Mouse (Mus musculus) kidney, postnatal 0 days (tissue): ENCODE measurements around the gene Ppp1r11. TPM values are rescaled to one million over a fixed set of nuclear protein-coding genes. Genes with fewer than 3 reads are reported as not detected.

Experiments used
- ATAC-seq: fragments of 200-750 bp; cut with Nextera tagmentation; replicated peaks from 2 replicates; pipeline ENCODE4 v1.8.0; 2017; ENCODE audit warnings: low read depth, moderate number of reproducible peaks, moderate TSS enrichment, moderate library complexity; ENCODE audit not compliant: low FRiP score
- DNase-seq: peaks from one replicate; pipeline ENCODE4 v3.0.0-alpha.2; 2016; ENCODE audit warnings: low spot score
- H3K27ac ChIP-seq: fragments of 300-500 bp; sonication (generic); 2 replicates; pipeline ENCODE4 v1.5.1; 2014; ENCODE audit warnings: mild to moderate bottlenecking
- H3K27me3 ChIP-seq: fragments of 300-500 bp; sonication (generic); 2 replicates; pipeline ENCODE4 v1.6.1; 2014; ENCODE audit warnings: low read length, mixed read lengths; ENCODE audit not compliant: insufficient read depth
- H3K36me3 ChIP-seq: fragments of 300-500 bp; sonication (generic); 2 replicates; pipeline ENCODE4 v1.6.1; 2014; ENCODE audit warnings: low read length, mixed read lengths; ENCODE audit not compliant: insufficient read depth
- H3K4me1 ChIP-seq: fragments of 300-500 bp; sonication (generic); replicated peaks from 2 replicates; pipeline ENCODE4 v1.6.1; 2014; ENCODE audit warnings: antibody characterized with exemption, low read length, mixed read lengths; ENCODE audit not compliant: insufficient read depth
- H3K4me2 ChIP-seq: fragments of 300-500 bp; sonication (generic); 2 replicates; pipeline ENCODE4 v1.6.1; 2014; ENCODE audit warnings: mild to moderate bottlenecking, low read length, moderate library complexity, mixed read lengths
- H3K4me3 ChIP-seq: fragments of 300-500 bp; sonication (generic); replicated peaks from 2 replicates; pipeline ENCODE4 v1.5.1; 2014; ENCODE audit warnings: low read depth, low read length
- H3K9ac ChIP-seq: fragments of 300-500 bp; sonication (generic); 2 replicates; pipeline ENCODE4 v1.6.1; 2014; ENCODE audit warnings: low read depth, low read length
- H3K9me3 ChIP-seq: fragments of 300-500 bp; sonication (generic); replicated peaks from 2 replicates; pipeline ENCODE4 v1.6.1; 2016; ENCODE audit warnings: low read length, inconsistent platforms, mixed read lengths
- CTCF ChIP-seq: IDR thresholded peaks from 2 replicates; pipeline ENCODE4 v1.5.1; 2016; ENCODE audit warnings: antibody characterized with exemption, low read depth, mild to moderate bottlenecking, moderate library complexity
- WGBS: fragments of 180-500 bp; shearing (Covaris S2); extraction: QIAGEN DNeasy Blood & Tissue Kit; methylation state at CpG from one replicate; pipeline ENCODE4 v1.1.7; 2014; 5-methylcytosine and 5-hydroxymethylcytosine counted together
- polyA plus RNA-seq: library from polyadenylated mRNA; unstranded; fragments of >200 nt; fragmentation: Nextera tagmentation; extraction: Ambion mirVana; gene quantifications from 2 replicates; pipeline ENCODE4 v1.2.1, GENCODE M21; 2015

Gene Ppp1r11
- polyA plus RNA-seq, 1 experiment from 2014 or later = 110 TPM

DNA sequence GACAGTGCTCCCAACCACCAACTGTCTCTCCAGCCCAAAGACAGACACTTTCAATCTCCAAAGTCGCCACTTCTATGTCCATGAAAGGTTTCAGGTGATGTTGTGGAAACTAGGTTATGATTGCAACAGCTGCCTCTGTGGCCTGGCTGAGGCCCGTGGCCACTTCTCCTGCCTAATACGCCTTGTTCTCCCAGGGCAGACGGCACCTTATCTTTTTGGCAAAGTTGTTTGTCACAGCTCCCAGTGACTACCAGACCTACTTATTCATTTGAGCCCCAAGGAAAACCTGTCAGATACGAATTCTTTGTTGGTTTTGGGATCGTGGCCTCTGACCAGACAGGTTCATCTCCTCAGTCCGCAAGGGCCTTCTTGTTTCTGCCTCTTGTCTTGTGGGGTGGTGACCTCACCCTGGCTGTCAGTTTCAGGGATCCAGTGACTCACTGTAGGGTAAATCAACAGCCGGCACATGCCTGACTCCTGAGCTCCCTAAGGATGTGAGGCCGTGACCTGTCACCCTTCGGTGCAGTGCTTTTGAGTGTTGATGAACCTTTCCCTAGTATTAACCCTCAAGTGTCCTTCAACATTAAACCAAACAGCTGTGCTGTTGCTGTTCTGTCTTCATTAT, 23.9 kb downstream of the Ppp1r11 start:
- no peak overlapping the region for H3K4me2 ChIP-seq
- no peaks in the 10 kb centered on the region for H3K9me3 ChIP-seq
- 39% methylated on average over 10 of the region's 10 CpGs for WGBS
- no peak overlapping the region for H3K9ac ChIP-seq
- H3K27ac ChIP-seq = no peak overlapping the region
- no peak for TF ChIP-seq CTCF
- no peaks in the 10 kb centered on the region for H3K27me3 ChIP-seq
- no peak for DNase-seq
- H3K4me3 ChIP-seq = no peak overlapping the region
- H3K36me3 ChIP-seq = no peaks in the 10 kb centered on the region
- no peak for ATAC-seq
- no peaks in the 10 kb centered on the region for H3K4me1 ChIP-seq

DNA sequence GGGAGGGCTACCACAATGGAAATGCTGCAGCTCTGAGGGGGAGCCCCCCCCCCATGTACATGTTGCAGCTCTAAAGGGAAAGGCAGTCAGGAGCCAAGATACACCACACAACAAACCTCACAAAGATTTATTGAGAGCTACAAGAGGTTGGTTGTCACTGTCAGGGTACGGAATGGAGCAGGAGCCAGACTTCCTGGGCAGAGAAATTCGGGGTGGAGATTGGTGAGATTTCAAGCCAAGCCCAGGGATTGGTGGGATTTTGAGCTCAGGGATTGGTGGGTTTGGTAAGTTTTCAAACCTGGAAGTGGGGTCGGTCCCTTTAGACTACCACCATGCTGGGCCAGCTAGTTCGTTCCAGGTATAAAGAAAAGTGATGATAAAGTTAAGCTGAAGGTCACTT, 28.1 kb downstream of the Ppp1r11 start:
- no peak for TF ChIP-seq CTCF
- Histone ChIP-seq H3K9me3 (no peaks in the 10 kb centered on the region), H3K36me3 (no peaks in the 10 kb centered on the region), H3K4me1 (no peaks in the 10 kb centered on the region), H3K27ac (no peak overlapping the region), H3K27me3 (no peaks in the 10 kb centered on the region), H3K9ac (no peak overlapping the region), H3K4me3 (no peak overlapping the region), H3K4me2 (no peak overlapping the region)
- DNase-seq (no peak), ATAC-seq (no peak)
- WGBS = 54% methylated on average over 4 of the region's 4 CpGs

GRCm38 (mm10) chr17:36922715-36923114, 28.8 kb downstream of the Ppp1r11 start:
- WGBS = 83% methylated on average over 4 of the region's 4 CpGs

DNA sequence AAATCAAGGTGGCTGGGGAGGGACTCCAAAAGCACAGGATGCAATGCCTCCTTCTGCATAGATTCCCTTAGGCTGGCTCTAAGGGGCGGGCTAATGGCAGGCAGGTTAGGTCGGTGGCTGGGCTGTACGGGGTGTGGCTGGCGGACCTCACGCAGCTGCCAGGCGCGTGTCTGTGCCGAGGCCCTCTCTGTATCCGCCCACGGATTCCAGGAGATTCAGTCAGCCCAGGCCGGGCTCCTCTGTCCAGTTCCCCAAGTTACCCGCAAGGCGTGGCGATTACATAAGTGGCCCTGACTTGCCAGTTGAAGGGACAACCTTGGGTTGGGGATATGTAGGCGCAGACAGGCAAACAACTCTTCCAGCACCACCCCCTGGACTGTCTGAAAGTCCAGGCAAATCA, 31.3 kb downstream of the Ppp1r11 start:
- Histone ChIP-seq H3K36me3 (no peaks in the 10 kb centered on the region), H3K4me3 (no peak overlapping the region), H3K27ac (no peak overlapping the region), H3K4me1 (no peaks in the 10 kb centered on the region), H3K9me3 (no peaks in the 10 kb centered on the region), H3K4me2 (no peak overlapping the region), H3K9ac (no peak overlapping the region), H3K27me3 (no peaks in the 10 kb centered on the region)
- WGBS = 26% methylated on average over 15 of the region's 15 CpGs
- DNase-seq = no peak
- 0 out of 2 replicates have a peak, but pooled peaks have one; percentile 29 for ATAC-seq
- TF ChIP-seq CTCF = no peak

More at GRCm38 (mm10) chr17:36922715-36923114, 28.8 kb downstream of the Ppp1r11 start:
- Histone ChIP-seq H3K4me1 (no peaks in the 10 kb centered on the region), H3K36me3 (no peaks in the 10 kb centered on the region), H3K9me3 (no peaks in the 10 kb centered on the region), H3K4me2 (no peak overlapping the region), H3K9ac (no peak overlapping the region), H3K4me3 (no peak overlapping the region), H3K27me3 (no peaks in the 10 kb centered on the region), H3K27ac (no peak overlapping the region)
- no peak for TF ChIP-seq CTCF
- DNase-seq = no peak
- no peak for ATAC-seq

GRCm38 (mm10) chr17:36915076-36915475, 36.5 kb downstream of the Ppp1r11 start:
- Histone ChIP-seq H3K9me3 (no peaks in the 10 kb centered on the region), H3K9ac (no peak overlapping the region), H3K4me3 (no peak overlapping the region), H3K27me3 (no peaks in the 10 kb centered on the region), H3K36me3 (no peaks in the 10 kb centered on the region), H3K27ac (no peak overlapping the region), H3K4me2 (no peak overlapping the region), H3K4me1 (no peaks in the 10 kb centered on the region)
- peak; percentile 86 for TF ChIP-seq CTCF
- ATAC-seq (no peak), DNase-seq (peak; percentile 64)
- 12% methylated on average over 9 of the region's 9 CpGs for WGBS

GRCm38 (mm10) chr17:36914108-36914507, 37.4 kb downstream of the Ppp1r11 start:
- H3K9ac ChIP-seq = no peak overlapping the region
- TF ChIP-seq CTCF = peak; percentile 80
- 22% methylated on average over 2 of the region's 2 CpGs for WGBS
- H3K9me3 ChIP-seq = no peaks in the 10 kb centered on the region
- no peak for ATAC-seq
- no peak overlapping the region for H3K4me3 ChIP-seq
- H3K4me1 ChIP-seq = no peaks in the 10 kb centered on the region
- DNase-seq = peak; percentile 82
- H3K27me3 ChIP-seq = no peaks in the 10 kb centered on the region
- H3K4me2 ChIP-seq = no peak overlapping the region
- H3K27ac ChIP-seq = no peak overlapping the region
- H3K36me3 ChIP-seq = no peaks in the 10 kb centered on the region

DNA sequence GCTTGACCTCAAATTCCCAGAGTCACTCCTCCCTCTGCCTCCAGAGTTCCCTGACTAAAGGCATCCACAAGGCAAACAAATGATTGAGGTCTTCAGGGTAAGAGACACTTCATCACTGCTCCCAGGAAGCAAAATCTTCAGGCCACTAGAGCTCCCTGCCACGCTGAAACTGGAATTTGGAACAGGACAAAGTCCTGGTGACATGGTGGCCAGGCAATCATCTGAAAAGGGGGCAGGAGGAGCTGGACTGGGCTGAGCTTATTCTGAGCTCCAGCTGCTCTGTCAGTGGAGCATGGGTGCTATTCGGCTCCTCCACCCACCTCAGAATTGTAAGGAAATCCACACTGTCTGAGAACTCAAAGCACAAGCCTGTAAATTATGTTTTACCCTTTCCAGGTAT, 39.5 kb downstream of the Ppp1r11 start:
- DNase-seq (no peak), ATAC-seq (no peak)

More for the DNA sequence above, 39.5 kb downstream of the Ppp1r11 start:
- Histone ChIP-seq H3K9me3 (no peaks in the 10 kb centered on the region), H3K4me3 (no peak overlapping the region), H3K27ac (no peak overlapping the region), H3K36me3 (no peaks in the 10 kb centered on the region), H3K4me2 (no peak overlapping the region), H3K9ac (no peak overlapping the region), H3K4me1 (no peaks in the 10 kb centered on the region), H3K27me3 (no peaks in the 10 kb centered on the region)
- TF ChIP-seq CTCF = no peak
- 60% methylated on average over 2 of the region's 2 CpGs for WGBS
